Mouse (Mus musculus): ENCODE results near the gene Fam216b.

Gene Fam216b

DNA sequence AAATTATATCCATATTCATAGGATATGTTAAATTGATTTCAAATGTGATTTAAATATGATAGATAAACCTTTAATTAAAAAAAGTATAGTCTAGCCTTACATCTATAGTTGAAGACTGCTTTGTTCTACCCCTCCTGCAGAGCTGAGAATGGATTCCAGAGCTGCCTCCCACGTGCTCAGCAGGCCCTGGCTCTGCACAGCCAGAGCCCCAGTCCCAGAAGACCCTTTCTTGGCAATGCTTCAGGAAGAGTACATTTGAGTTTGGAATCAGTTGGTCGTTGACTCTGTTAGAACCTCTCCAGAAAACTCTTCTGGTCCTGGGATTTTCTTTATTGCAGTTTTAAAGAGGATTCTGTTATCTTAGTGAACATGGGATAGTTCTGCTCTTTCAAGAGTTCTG lies 45.7 kb downstream of the Fam216b start:
- no peak for DNase-seq (ENCODE audit: low read depth in 2 of 2, low spot score in 2 of 2)

DNA sequence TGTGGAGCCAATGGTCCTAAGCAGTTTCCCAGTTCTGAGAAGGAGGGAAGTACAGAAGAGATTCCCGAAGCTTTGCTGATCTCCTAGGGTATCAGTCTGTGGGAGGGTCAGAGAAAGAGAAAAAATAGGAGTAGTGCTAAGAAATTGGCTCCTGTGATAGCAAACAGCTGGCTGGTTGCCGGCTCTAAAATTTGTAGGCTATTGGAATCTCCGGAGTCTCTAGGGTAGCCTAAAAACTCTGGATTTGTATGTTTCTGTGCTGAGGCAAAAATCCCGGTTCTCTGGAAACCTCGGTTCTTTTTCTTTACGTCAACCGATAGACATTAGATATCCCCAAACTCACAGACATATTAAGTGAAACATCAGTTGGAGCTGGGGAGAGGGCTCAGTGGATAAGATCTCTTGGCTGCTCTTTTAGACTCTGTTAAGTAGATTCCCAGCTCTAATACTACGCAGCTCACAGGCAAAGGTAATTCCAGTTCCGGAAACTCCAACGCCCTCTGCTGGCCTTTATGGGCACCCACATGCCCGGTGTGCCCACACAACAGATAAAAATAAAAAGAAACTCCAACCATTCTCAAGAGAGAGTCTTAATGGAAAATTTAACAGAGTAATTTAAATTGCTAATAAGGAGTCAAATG lies 46.8 kb downstream of the Fam216b start:
- DNase-seq (ENCODE audit: low read depth in 2 of 2, low spot score in 2 of 2): no peak

DNA sequence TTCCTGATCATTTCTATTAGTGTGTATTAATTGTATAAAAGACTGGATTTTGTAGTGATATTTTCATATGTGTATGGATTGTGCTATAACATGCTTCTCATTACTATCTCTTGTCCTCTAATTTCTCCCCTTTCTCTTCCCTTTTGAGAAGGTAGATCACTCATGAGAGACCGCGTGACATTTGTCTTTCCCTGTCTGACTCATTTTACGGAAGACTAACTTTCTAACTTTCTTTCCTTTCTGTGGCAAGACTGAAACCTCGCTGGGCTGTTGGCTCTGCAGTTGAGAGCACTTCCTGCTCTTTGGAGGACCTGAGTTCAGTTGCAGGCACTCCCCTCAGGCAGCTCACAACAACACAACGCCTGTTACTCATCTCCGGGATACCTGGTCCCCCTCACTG lies 48.2 kb downstream of the Fam216b start:
- no peak for DNase-seq (ENCODE audit: low read depth in 2 of 2, low spot score in 2 of 2)

DNA sequence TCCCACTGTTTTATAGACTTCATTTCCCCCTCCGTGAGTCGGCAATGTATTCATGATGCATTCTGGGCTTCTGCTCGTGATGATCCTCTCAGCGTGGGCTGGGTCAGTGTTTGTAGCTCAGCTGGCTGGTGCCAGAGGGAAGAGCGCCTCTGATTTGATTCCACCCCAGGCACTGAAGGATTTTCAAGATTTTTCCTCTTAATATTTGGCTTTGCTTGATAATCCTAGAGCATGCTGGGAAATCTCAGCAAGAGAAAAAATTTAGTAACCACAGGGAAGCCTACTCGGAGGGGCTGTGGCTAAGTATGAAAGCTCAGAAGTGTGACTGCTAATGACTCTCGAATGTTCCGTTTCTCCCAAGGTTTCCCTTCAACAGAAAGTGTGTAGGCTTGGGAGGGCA lies 49.9 kb downstream of the Fam216b start:
- DNase-seq (ENCODE audit: low read depth in 2 of 2, low spot score in 2 of 2): no peak
